Mouse (Mus musculus): ENCODE measurements around the gene Shisa9.

The Shisa9 gene

DNA sequence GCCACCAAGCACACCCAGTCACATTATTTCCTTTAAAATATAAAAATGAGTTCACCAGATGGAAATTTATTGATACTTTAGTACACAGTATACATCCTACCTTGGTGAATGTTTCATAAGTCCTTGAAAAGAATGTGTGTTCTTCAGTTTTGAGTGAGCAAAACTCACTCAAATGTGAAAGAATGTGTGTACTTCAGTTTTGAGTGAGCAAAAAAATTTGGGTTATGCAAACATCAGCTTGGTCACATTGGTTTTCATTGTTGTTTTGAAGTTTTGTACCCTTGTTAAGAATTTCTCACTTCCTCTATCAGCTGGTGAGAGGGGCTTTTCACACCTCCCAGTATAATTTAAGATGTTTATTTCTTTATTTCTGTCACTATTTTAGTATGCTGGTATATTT lies 331.7 kb downstream of the Shisa9 start:
- DNase-seq (ENCODE audit: low read depth, low spot score) = no peak
